Mouse (Mus musculus) myocyte (in vitro differentiated cells): ENCODE results near the gene Glg1. TPM values are rescaled to one million over a fixed set of nuclear protein-coding genes. Genes with fewer than 3 reads are reported as not detected.

Experiments used
- H3K27me3 ChIP-seq: one replicate; pipeline ENCODE4 v1.6.1; 2011; ENCODE audit not compliant: control insufficient read depth, insufficient read depth, insufficient read length
- H3K36me3 ChIP-seq: one replicate; pipeline ENCODE4 v1.6.1; 2011; ENCODE audit not compliant: control insufficient read depth, insufficient read depth
- H3K4me2 ChIP-seq: one replicate; pipeline ENCODE4 v1.6.1; 2011; ENCODE audit warnings: low read depth, control low read depth
- H3K4me3 ChIP-seq: one replicate; pipeline ENCODE4 v1.5.1; 2011; ENCODE audit warnings: mild to moderate bottlenecking, control low read depth, moderate library complexity
- H3K79me2 ChIP-seq: one replicate; pipeline ENCODE4 v1.6.1; 2011; ENCODE audit not compliant: control insufficient read depth, insufficient read depth
- H3ac ChIP-seq: one replicate; pipeline ENCODE4 v1.6.1; 2011; ENCODE audit not compliant: control insufficient read depth, insufficient read length
- CEBPB ChIP-seq: IDR thresholded peaks from 2 replicates; pipeline ENCODE4 v1.6.1; 2011; ENCODE audit warnings: mild to moderate bottlenecking, moderate library complexity; ENCODE audit not compliant: poor library complexity, insufficient read depth, severe bottlenecking
- E2F4 ChIP-seq: IDR thresholded peaks from one replicate; pipeline ENCODE4 v1.6.1; 2011; ENCODE audit warnings: mild to moderate bottlenecking, control low read depth, moderate library complexity; ENCODE audit not compliant: insufficient read depth
- MAX ChIP-seq: IDR thresholded peaks from one replicate; pipeline ENCODE4 v1.6.1; 2011; ENCODE audit warnings: low read depth, mild to moderate bottlenecking, control low read depth
- MYOD1 ChIP-seq, 3 experiments: IDR thresholded peaks; one replicate each; pipeline ENCODE4 v1.6.1; 2011; ENCODE audit warnings: control low read depth in 2 of 3, low read depth in 2 of 3, mild to moderate bottlenecking in 2 of 3, moderate library complexity in 1 of 3; ENCODE audit not compliant: insufficient read length in 2 of 3, control insufficient read depth in 1 of 3
- MYOG ChIP-seq, 3 experiments: IDR thresholded peaks; one replicate each; pipeline ENCODE4 v1.6.1; 2011; ENCODE audit warnings: control low read depth in 2 of 3, low read depth in 2 of 3, mild to moderate bottlenecking in 2 of 3; ENCODE audit not compliant: insufficient read length in 2 of 3, control insufficient read depth in 1 of 3, insufficient read depth in 1 of 3
- POLR2A ChIP-seq: IDR thresholded peaks from one replicate; pipeline ENCODE4 v1.6.1; 2011; ENCODE audit warnings: low read depth, mild to moderate bottlenecking, control low read depth, moderate library complexity; ENCODE audit not compliant: insufficient read length
- POLR2AphosphoS2 ChIP-seq: IDR thresholded peaks from one replicate; pipeline ENCODE4 v1.6.1; 2011; ENCODE audit warnings: low read depth, control low read depth; ENCODE audit not compliant: insufficient read length
- REST ChIP-seq: IDR thresholded peaks from one replicate; pipeline ENCODE4 v1.6.1; 2011; ENCODE audit warnings: mild to moderate bottlenecking, control low read depth, moderate library complexity; ENCODE audit not compliant: insufficient read depth, insufficient read length
- SRF ChIP-seq: IDR thresholded peaks from one replicate; pipeline ENCODE4 v1.6.1; 2011; ENCODE audit warnings: low read depth; ENCODE audit not compliant: control insufficient read depth, insufficient read length
- TCF12 ChIP-seq: IDR thresholded peaks from one replicate; pipeline ENCODE4 v1.6.1; 2011; ENCODE audit warnings: mild to moderate bottlenecking, control low read depth; ENCODE audit not compliant: poor library complexity, insufficient read depth, severe bottlenecking
- TCF3 ChIP-seq: IDR thresholded peaks from one replicate; pipeline ENCODE4 v1.6.1; 2011; ENCODE audit warnings: low read depth, control low read depth; ENCODE audit not compliant: insufficient read length
- USF1 ChIP-seq: IDR thresholded peaks from one replicate; pipeline ENCODE4 v1.6.1; 2011; ENCODE audit warnings: low read depth, mild to moderate bottlenecking, control low read depth, moderate library complexity
- polyA plus RNA-seq: library from polyadenylated mRNA; unstranded; fragments of >200 nt; fragmentation: generic; extraction: Trizol; gene quantifications from one replicate; pipeline ENCODE4 v1.2.1, GENCODE M21; 2012; ENCODE audit warnings: missing spikeins

The Glg1 gene
- polyA plus RNA-seq, 1 experiment: 39.1 TPM

GRCm38 (mm10) chr8:111300597-111301546 is 41.9 kb upstream of the Glg1 start:
- H3ac ChIP-seq: peak overlapping the region; percentile 30

GRCm38 (mm10) chr8:111299821-111300568 is 41.0 kb upstream of the Glg1 start, which contains the start of gene Rfwd3:
Gene Rfwd3, minus strand, starts transcription at chr8:111300222.
- Histone ChIP-seq H3K4me2 (peak within 1 kb of the TSS; percentile 86), H3ac (peak within 1 kb of the TSS; percentile 30), H3K27me3 (no peaks in the 10 kb centered on the region), H3K4me3 (peak within 1 kb of the TSS; percentile 91), H3K79me2 (peaks cover 44% of the 10 kb centered on the region), H3K36me3 (peaks cover 3% of the 10 kb centered on the region)
- TF ChIP-seq E2F4: peak; percentile 93
- peak; percentile 96 for TF ChIP-seq POLR2AphosphoS2
- no peak for TF ChIP-seq TCF3
- peak; percentile 89 for TF ChIP-seq POLR2A
- TF ChIP-seq SRF: peak; percentile 46
- peak; percentile 23 for TF ChIP-seq REST
- TF ChIP-seq USF1: no peak
- peak in 1 of 3 experiments; percentile 7 for TF ChIP-seq MYOD1 (IDR thresholded peaks at IDR 0.05; ENCODE audit: control insufficient read depth in 1 of 3, insufficient read length in 2 of 3, low read depth in 2 of 3)
- TF ChIP-seq MYOG (IDR thresholded peaks at IDR 0.05; ENCODE audit: control insufficient read depth in 1 of 3, insufficient read depth in 1 of 3, insufficient read length in 2 of 3, low read depth in 2 of 3): peak in 1 of 3 experiments; percentile 2
- no peak for TF ChIP-seq CEBPB
- no peak for TF ChIP-seq MAX
- TF ChIP-seq TCF12: no peak

More at GRCm38 (mm10) chr8:111300597-111301546, 41.9 kb upstream of the Glg1 start:
- TF ChIP-seq CEBPB: no peak
- Histone ChIP-seq H3K4me2 (peak overlapping the region; percentile 86), H3K79me2 (peaks cover 35% of the 10 kb centered on the region), H3K27me3 (no peaks in the 10 kb centered on the region), H3K4me3 (peak overlapping the region; percentile 91), H3K36me3 (peaks cover 3% of the 10 kb centered on the region)

- Histone ChIP-seq H3K4me2 (peak overlapping the region; percentile 81), H3ac (peak overlapping the region; percentile 30), H3K36me3 (peaks cover 3% of the 10 kb centered on the region), H3K27me3 (no peaks in the 10 kb centered on the region), H3K79me2 (peaks cover 48% of the 10 kb centered on the region), H3K4me3 (peak overlapping the region; percentile 91)
- TF ChIP-seq TCF3 (no peak), MAX (no peak), POLR2AphosphoS2 (no peak), SRF (no peak), POLR2A (no peak), REST (no peak), MYOG (IDR thresholded peaks at IDR 0.05; ENCODE audit: control insufficient read depth in 1 of 3, insufficient read depth in 1 of 3, insufficient read length in 2 of 3, low read depth in 2 of 3) (no peak), MYOD1 (IDR thresholded peaks at IDR 0.05; ENCODE audit: control insufficient read depth in 1 of 3, insufficient read length in 2 of 3, low read depth in 2 of 3) (no peak), USF1 (no peak), CEBPB (no peak), E2F4 (no peak), TCF12 (no peak)
Observed at GRCm38 (mm10) chr8:111299363-111299820, 40.4 kb upstream of the Glg1 start.

GRCm38 (mm10) chr8:111298011-111298410 is 39.0 kb upstream of the Glg1 start:
- Histone ChIP-seq H3K79me2 (peaks cover 55% of the 10 kb centered on the region), H3ac (no peak overlapping the region), H3K4me3 (peak overlapping the region; percentile 91), H3K4me2 (peak overlapping the region; percentile 39), H3K27me3 (no peaks in the 10 kb centered on the region), H3K36me3 (peaks cover 17% of the 10 kb centered on the region)
- TF ChIP-seq MYOG (IDR thresholded peaks at IDR 0.05; ENCODE audit: control insufficient read depth in 1 of 3, insufficient read depth in 1 of 3, insufficient read length in 2 of 3, low read depth in 2 of 3) (no peak), MAX (no peak), TCF12 (no peak), SRF (no peak), MYOD1 (IDR thresholded peaks at IDR 0.05; ENCODE audit: control insufficient read depth in 1 of 3, insufficient read length in 2 of 3, low read depth in 2 of 3) (no peak), POLR2AphosphoS2 (no peak), CEBPB (no peak), POLR2A (no peak), TCF3 (no peak), E2F4 (no peak), REST (no peak), USF1 (no peak)
